Mouse (Mus musculus) mouse embryonic stem cell (cell line): ENCODE data around the gene Znhit6.

Source experiments
- in situ Hi-C, 2 experiments: fragments of 300-500 bp; cut with MboI; formaldehyde crosslinking; loops; 1 replicate in 1 of 2; 3 replicates in 1 of 2; pipeline ENCODE4 v1.14.3; 2019 to 2020; ENCODE audit warnings: low sequenced_read_pairs in 2 of 2, low pct_unique_long_range_greater_than_20kb in 1 of 2, mixed read lengths in 1 of 2; ENCODE audit not compliant: unreplicated experiment in 1 of 2

The Znhit6 gene

GRCm38 (mm10) chr3:145599059-145599458, 23.1 kb downstream of the Znhit6 start:
- in situ Hi-C loops: loop anchor here in 1 of 2 experiments (25.0 kb wide), 1 partner anchor 187 kb away; no protein-coding TSS in a partner anchor

GRCm38 (mm10) chr3:145600801-145601200, 24.8 kb downstream of the Znhit6 start:
- in situ Hi-C loops: no loop called here

- in situ Hi-C loops: no loop called here
These were observed 25.3 kb downstream of the Znhit6 start for GRCm38 (mm10) chr3:145601345-145601744.

DNA sequence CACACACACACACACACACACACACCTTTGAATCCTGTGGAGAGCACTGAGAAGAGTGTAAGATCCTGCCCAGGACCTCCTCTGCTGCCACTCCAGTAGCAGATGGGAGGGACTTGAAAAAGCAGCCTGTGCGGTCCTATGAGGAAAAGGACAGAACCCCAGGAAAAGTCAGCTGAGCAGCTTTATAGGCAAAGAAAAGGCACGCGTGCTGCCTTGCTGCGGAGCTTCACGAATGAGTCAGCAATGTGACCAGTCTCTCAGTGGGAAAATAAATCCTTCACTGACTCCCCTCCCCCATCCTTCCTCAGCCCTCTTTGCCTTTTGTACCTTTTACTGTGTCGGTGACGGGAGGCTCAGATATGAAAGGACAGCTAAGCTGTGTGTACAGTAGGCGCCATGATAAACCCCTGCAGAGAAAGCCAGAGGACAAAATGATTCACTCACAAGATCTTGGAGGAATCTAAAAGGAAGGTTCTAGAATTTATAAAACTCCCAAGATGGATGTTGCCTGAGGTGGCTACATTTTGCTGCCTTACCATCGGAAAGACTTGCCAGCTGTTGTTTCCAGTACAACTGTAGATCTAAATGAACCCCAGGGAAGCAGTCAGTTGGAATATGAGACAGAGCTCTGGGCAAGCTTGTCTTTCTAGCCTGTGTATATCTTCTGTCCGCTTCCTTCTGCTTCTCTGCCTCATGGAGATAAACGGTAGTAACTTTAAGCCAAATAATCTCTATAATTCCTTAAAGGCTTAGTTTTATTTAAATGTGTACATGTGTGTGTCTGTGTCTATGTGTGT, 26.6 kb downstream of the Znhit6 start:
- in situ Hi-C loops: no loop called here

- in situ Hi-C loops: no loop called here
These were observed 29.6 kb downstream of the Znhit6 start for GRCm38 (mm10) chr3:145605437-145606123.

DNA sequence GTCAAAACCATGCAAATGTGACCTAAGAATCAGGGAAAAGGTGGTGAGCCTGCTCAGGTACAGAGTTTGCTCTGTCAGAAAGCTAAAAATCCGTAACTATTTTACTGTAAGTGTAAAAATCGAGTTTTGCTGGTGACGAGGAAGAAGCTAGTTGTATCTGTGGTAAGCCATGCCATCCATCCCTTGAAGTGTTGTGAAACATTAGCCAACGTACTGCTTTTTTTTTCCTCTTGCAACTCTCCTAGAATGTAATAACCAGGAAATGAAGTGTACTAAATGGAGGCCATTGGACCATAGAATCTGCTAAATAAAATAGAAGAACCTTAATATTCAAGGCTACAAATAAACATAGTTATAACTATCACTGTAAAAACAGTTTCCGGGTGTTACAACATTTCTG, 32.3 kb downstream of the Znhit6 start:
- in situ Hi-C loops: no loop called here

DNA sequence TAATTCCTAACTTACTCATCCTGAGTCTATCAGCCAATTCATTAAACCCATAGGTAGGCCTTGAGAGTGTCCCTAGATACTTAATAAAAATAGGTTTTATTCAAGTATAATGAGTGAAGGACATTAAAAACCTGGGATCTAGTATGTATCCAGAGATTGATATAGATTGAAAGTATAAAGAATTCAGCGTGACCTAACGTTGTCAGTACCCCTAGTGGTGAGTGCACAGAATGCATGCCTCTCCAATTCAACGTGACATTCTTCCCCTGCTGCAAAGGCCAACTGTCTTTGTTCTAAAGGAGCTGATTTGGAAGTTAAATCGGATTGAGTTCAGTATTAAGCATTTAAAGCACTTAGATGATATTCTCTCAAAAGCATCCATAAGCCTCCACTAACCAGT, 36.7 kb downstream of the Znhit6 start:
- in situ Hi-C loops: loop anchor here in 1 of 2 experiments (10.0 kb wide), 1 partner anchor 292 kb away; no protein-coding TSS in a partner anchor

- in situ Hi-C loops: loop anchor here in 1 of 2 experiments (10.0 kb wide), 1 partner anchor 292 kb away; no protein-coding TSS in a partner anchor
These were observed 37.2 kb downstream of the Znhit6 start for GRCm38 (mm10) chr3:145613234-145613633.

- in situ Hi-C loops: loop anchor here in 1 of 2 experiments (10.0 kb wide), 1 partner anchor 290 kb away; no protein-coding TSS in a partner anchor
These were observed 38.5 kb downstream of the Znhit6 start for GRCm38 (mm10) chr3:145614362-145615115.

- in situ Hi-C loops: loop anchor here in 1 of 2 experiments (10.0 kb wide), 1 partner anchor 287 kb away; no protein-coding TSS in a partner anchor
These were observed 42.3 kb downstream of the Znhit6 start for GRCm38 (mm10) chr3:145618299-145618698.

DNA sequence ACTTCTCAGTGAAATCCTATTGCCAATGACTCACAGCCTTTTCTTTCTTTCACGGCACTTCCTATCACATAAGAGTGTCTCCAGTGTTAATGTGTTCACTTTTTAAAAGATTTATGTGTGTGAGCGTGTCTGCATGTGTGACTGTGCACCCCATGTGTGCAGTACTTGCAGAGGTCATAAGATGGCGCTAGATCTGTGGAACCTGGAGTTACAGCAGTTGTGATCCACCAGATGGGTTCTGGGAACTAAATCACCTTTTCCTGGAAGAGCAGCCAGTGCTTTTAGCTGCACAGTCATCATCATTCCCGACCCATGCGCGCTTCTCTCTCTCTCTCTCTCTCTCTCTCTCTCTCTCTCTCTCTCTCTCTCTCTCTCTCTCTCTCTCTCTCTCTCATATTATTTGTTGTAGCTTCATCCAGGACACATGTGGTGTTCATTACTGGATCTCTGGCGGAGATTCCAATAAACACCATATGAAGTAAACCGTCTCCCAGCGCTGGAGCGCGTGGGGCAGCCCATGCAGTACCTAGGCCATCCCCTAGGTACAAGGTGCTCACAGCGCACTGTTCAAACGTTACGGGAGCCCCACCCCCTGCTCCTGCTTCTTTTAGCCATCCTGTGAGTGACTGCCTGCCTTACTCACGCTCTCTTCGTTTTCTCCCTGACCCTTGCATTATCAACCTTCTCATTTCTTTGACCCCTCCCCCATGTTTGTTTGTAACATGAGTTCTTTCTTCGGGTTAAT, 43.8 kb downstream of the Znhit6 start:
- in situ Hi-C loops: loop anchor here (10.0 kb wide), 1 partner anchor 285 kb away; no protein-coding TSS in a partner anchor

DNA sequence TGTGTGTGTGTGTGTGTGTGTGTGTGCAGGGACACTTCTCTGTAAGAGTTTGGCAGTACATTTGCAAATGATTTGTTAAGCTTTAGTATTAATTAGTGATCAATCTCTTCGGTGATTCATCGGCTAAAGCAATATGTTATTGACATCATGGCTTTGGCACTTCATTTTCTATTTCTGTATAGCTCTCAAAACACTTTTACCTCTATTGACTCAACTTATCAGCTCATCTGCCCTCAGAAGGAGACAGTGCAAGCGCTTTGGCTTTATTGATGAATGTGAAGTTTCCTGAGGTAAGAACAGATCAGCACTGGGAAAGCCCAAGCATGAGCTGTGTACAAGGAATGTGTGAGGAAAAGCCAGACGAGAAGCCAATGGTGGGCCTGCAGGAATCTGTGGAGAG, 45.2 kb downstream of the Znhit6 start:
- in situ Hi-C loops: loop anchor here in 1 of 2 experiments (10.0 kb wide), 1 partner anchor 284 kb away; no protein-coding TSS in a partner anchor

- in situ Hi-C loops: loop anchor here in 1 of 2 experiments (10.0 kb wide), 1 partner anchor 282 kb away; no protein-coding TSS in a partner anchor
These were observed 47.0 kb downstream of the Znhit6 start for GRCm38 (mm10) chr3:145623047-145623446.

DNA sequence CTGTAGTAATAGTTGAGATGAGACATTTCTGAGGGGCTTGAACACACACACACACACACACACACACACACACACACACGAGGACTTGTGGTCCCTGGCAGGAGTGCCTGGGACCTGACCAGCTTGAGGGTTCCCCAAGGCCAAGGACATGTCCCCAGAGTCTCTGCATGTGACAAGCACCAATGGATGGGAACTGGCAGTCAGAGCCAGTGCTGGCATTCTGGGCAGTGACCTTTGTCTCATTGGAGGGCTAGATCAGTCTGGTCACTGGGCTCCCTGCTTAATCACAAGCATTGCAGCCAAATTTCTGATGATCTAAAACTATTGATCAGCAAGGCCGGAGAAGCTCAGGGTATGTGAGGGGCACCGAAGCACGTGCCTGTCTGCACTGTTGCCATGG, 48.8 kb downstream of the Znhit6 start:
- in situ Hi-C loops: loop anchor here in 1 of 2 experiments (10.0 kb wide), 1 partner anchor 280 kb away; no protein-coding TSS in a partner anchor

- in situ Hi-C loops: loop anchor here in 1 of 2 experiments (10.0 kb wide), 1 partner anchor 279 kb away; no protein-coding TSS in a partner anchor
These were observed 49.5 kb downstream of the Znhit6 start for GRCm38 (mm10) chr3:145625546-145625945.

GRCm38 (mm10) chr3:145626063-145626462, 50.1 kb downstream of the Znhit6 start:
- in situ Hi-C loops: loop anchor here in 1 of 2 experiments (10.0 kb wide), 1 partner anchor 279 kb away; no protein-coding TSS in a partner anchor

- in situ Hi-C loops: loop anchor here in 1 of 2 experiments (10.0 kb wide), 1 partner anchor 277 kb away; no protein-coding TSS in a partner anchor
These were observed 51.8 kb downstream of the Znhit6 start for GRCm38 (mm10) chr3:145627830-145628229.
